Mouse (Mus musculus) liver, postnatal 0 days (tissue): ENCODE data around the gene Bcl9.

Source experiments
- CTCF ChIP-seq: sonication (generic); IDR thresholded peaks from 2 replicates; pipeline ENCODE4 v1.5.1; 2016; ENCODE audit warnings: antibody characterized with exemption, low read depth
- EP300 ChIP-seq: IDR thresholded peaks from 2 replicates; pipeline ENCODE4 v1.6.1; 2016; ENCODE audit warnings: antibody characterized with exemption, low read depth, mild to moderate bottlenecking

GRCm38 (mm10) chr3:97178885-97179284 is 118.8 kb downstream of the Bcl9 start:
- TF ChIP-seq CTCF: no peak
- TF ChIP-seq EP300: no peak
